Mouse (Mus musculus) urinary bladder, adult 18-20 months (tissue): ENCODE measurements at regions not wholly inside any gene's neighbourhood (a gene's known extent, or its start where the extent isn't known, plus 50 kb on each side); places are given as distances from the start of the nearest gene placed in this dataset.

ENCODE experiments used
- DNase-seq, 2 experiments: peaks; one replicate each; pipeline ENCODE4 v3.0.0; 2022; ENCODE audit warnings: low spot score in 2 of 2, mixed read lengths in 2 of 2

- no peak for DNase-seq
These were observed 61.9 kb upstream of the Ubash3b start for GRCm38 (mm10) chr9:41223406-41223805.

- no peak for DNase-seq
These were observed 61.0 kb upstream of the Ubash3b start for GRCm38 (mm10) chr9:41222346-41223015.

DNA sequence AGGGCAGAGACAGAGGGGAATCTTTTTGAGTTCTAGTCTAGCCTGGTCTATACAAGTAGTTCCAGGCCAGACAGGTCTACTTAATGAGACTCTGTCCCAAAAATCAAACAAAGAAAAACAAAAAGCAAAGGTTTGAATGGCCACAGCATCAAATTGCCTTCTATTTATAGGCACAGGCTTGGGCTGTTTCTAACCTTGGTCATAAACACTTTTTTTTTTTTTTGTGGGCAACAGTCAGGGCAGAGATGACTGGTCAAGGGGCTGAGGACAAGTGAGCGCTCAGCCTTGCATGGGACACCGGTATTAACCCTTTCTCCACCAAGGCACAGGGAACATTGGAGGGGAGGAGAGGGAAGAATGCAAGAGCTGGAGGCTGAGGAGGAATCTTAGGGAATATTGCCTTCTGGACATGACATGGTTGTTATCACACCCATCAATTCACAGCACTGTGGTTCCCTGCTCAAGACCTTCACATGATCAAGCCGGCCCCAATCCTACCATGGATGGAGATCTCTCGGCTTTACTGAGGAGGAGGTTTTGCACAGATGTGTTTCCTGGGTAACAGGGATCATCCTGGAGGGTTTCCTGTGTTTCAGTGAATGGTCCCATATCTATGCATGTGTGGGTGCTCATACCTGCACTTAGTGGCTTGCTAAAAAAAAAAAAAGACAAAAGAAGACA, 59.8 kb upstream of the Ubash3b start:
- DNase-seq: no peak

- no peak for DNase-seq
These were observed 58.7 kb upstream of the Ubash3b start for GRCm38 (mm10) chr9:41220105-41220669.

- no peak for DNase-seq
These were observed 57.2 kb upstream of the Ubash3b start for GRCm38 (mm10) chr9:41218702-41219101.

GRCm38 (mm10) chr9:41216248-41216647, 54.8 kb upstream of the Ubash3b start:
- no peak for DNase-seq

GRCm38 (mm10) chr9:41215026-41215425, 53.5 kb upstream of the Ubash3b start:
- DNase-seq: no peak

DNA sequence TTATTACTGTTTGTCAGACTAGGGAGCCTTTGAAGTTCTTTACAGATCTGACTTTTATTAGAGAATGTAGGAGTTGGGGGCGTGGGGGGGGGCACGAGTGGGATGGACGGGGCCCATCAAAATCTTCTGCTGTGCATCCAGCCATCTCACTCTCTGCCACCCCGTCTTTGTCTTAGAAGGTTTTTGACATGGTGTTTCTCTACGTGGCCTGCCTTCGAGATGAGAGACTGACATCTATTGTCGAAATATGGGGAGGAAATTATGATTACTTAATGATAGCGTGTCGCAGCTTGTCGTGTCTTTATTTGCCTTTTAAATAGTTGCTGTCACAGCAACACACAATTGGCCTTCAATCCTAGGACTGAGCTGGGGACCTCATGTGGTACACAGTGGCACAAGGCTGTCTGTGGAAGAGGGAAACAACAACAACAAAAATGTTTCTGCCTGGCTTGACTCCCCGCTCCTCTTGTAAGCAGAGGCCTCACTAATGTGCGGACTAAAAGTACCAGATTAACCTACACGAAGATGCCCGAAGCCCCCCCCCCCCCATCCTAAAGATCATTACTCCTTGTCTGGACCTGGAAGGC, 51.5 kb upstream of the Ubash3b start:
- no peak for DNase-seq

DNA sequence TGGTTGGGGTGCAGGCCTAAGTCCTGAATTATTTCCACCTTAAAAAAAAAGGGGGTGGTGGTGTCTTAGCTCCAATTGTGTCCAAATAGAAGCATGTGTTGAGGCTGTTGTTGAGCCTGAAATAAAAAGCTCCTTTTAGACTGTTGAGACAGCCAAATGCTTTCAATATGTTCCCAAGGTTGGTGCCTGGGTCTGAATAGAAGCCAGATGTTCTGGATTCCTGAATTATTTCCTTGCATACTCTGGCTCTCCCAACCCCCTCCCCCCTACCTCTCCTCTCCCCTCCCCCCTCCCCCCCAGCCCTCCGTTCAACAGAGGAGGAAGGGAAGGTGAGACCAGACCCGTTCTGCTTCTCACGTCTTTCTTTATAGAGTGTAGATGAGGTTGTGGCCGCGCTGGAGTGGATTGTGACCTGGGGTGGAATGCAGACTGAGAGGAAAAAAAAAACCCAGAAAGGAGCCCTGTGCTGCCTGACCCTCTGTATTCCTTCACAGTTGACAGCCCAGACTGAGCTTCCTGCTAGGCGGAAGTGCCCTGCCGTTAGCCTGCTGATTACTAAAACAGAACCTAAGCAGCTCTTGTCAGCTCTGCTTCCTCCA, 50.9 kb upstream of the Ubash3b start:
- no peak for DNase-seq

DNA sequence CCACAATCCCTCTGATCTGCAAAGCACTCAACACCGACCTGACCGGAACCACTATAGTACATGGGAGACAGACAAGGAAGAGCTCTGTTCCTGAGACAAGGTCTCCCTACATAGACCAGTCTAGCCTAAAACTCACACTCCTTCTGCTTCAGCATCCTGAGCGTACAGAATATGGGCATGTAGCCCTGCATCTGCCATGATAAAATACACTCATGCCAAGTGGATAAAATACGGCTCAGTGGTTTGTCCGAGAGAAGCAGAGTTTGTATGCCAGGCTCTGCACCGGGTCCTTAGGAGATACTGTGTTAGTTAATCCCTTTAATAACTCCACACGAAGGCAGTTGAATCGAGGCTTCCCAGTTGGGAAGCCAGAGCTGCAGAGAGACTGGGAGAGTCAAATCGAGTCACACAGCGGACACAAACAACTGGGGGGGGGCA, 50.4 kb upstream of the Ubash3b start:
- DNase-seq: no peak
